In genomic region chr6:147475727-147476613, GRCm38 (mm10) we compare ENCODE assay signal across 8 mouse cellular contexts. TPM values are rescaled to one million over a fixed set of nuclear protein-coding genes. Genes with fewer than 3 reads are reported as not detected.
DNase-seq lines count a peak whose midpoint lies in the region; ATAC-seq and TF ChIP-seq lines count a peak whose summit lies in the region.

Gene Ccdc91 (plus strand): TSS chr6:147475828.

- no peaks in the 10 kb centered on the region for H3K9me3 ChIP-seq in E14TG2a.4 (ENCODE audit: low read length)
- H3K9me3 ChIP-seq in forebrain, embryonic 14.5 days (replicated peaks; ENCODE audit: control insufficient read depth, low read length) = no peaks in the 10 kb centered on the region
- H3K9me3 ChIP-seq in neural tube, embryonic 15.5 days (replicated peaks) = no peaks in the 10 kb centered on the region

- no peak for TF ChIP-seq CTCF in E14TG2a.4 (conservative IDR thresholded peaks at IDR 0.05; ENCODE audit: low read length)

- H3K4me1 ChIP-seq in E14TG2a.4 (replicated peaks; ENCODE audit: low read depth, low read length) = peaks cover 4% of the 10 kb centered on the region
- H3K4me1 ChIP-seq in forebrain, embryonic 14.5 days (ENCODE audit: control insufficient read depth, insufficient read depth, low read length) = peaks cover 6% of the 10 kb centered on the region
- peaks cover 15% of the 10 kb centered on the region for H3K4me1 ChIP-seq in neural tube, embryonic 15.5 days

- peak; percentile 96 for ATAC-seq in forebrain, embryonic 14.5 days
- peak; percentile 97 for ATAC-seq in neural tube, embryonic 15.5 days (ENCODE audit: low FRiP score)

- peak within 1 kb of the TSS; percentile 81 for H3K4me2 ChIP-seq in forebrain, embryonic 14.5 days (ENCODE audit: low read length)
- H3K4me2 ChIP-seq in neural tube, embryonic 15.5 days = peak within 1 kb of the TSS; percentile 81

- peak; percentile 90 for DNase-seq in cerebellum, adult 11 months
- peak; percentile 89 for DNase-seq in forebrain, embryonic 14.5 days (ENCODE audit: low spot score)
- DNase-seq in heart, postnatal 14 days = peak; percentile 90 to 95
- DNase-seq in layer of hippocampus, adult 11-12 months (ENCODE audit: low spot score) = peak; percentile 90
- peak; percentile 93 to 94 for DNase-seq in lung, adult 18-20 months
- peak; percentile 92 for DNase-seq in testis, postnatal 14 days (ENCODE audit: low spot score)

- intact Hi-C loops in heart, postnatal 14 days (cut with DNase I) = loop anchor here (10.0 kb wide), 1 partner anchor 339 kb away; no protein-coding TSS in a partner anchor

- WGBS in forebrain, embryonic 14.5 days = under 1% methylated on average over 78 of the region's 78 CpGs
- under 1% methylated on average over 78 of the region's 78 CpGs for WGBS in neural tube, embryonic 15.5 days

- peak within 1 kb of the TSS; percentile 81 for H3K9ac ChIP-seq in forebrain, embryonic 14.5 days (ENCODE audit: low read length)
- H3K9ac ChIP-seq in neural tube, embryonic 15.5 days (replicated peaks) = peak within 1 kb of the TSS; percentile 71

- peak within 1 kb of the TSS; percentile 84 for H3K4me3 ChIP-seq in E14TG2a.4 (replicated peaks; ENCODE audit: low read length)
- H3K4me3 ChIP-seq in forebrain, embryonic 14.5 days (ENCODE audit: low read depth, low read length) = peak within 1 kb of the TSS; percentile 68
- H3K4me3 ChIP-seq in neural tube, embryonic 15.5 days (replicated peaks) = peak within 1 kb of the TSS; percentile 66

- H3K27ac ChIP-seq in forebrain, embryonic 14.5 days (ENCODE audit: low read depth, low read length) = peak within 1 kb of the TSS; percentile 71
- H3K27ac ChIP-seq in neural tube, embryonic 15.5 days (replicated peaks) = peak within 1 kb of the TSS; percentile 83

- H3K27me3 ChIP-seq in E14TG2a.4 (ENCODE audit: insufficient read depth, low read length) = no peaks in the 10 kb centered on the region
- H3K27me3 ChIP-seq in forebrain, embryonic 14.5 days (replicated peaks; ENCODE audit: control insufficient read depth, insufficient read depth, low read length) = no peaks in the 10 kb centered on the region
- no peaks in the 10 kb centered on the region; the same call in 1 of the 2 replicates for H3K27me3 ChIP-seq in neural tube, embryonic 15.5 days (replicated peaks)

- no peaks in the 10 kb centered on the region for H3K36me3 ChIP-seq in E14TG2a.4 (ENCODE audit: insufficient read depth, low read length)
- H3K36me3 ChIP-seq in forebrain, embryonic 14.5 days (ENCODE audit: control insufficient read depth, insufficient read depth, low read length) = no peaks in the 10 kb centered on the region
- H3K36me3 ChIP-seq in neural tube, embryonic 15.5 days = no peaks in the 10 kb centered on the region

RNA-seq across cellular contexts. Expression of gene Ccdc91, which starts in this region (rescaled TPM):
- 33.7 and 36.0 TPM in 2 replicates for polyA plus RNA-seq in forebrain, embryonic 14.5 days (2014; fragmentation: Nextera tagmentation; extraction: Ambion mirVana)
- total RNA-seq in heart, postnatal 14 days (2021) = 10 to 100 TPM; 21.7 to 23.5 TPM
- 45.5 and 49.0 TPM in 2 replicates for polyA plus RNA-seq in neural tube, embryonic 15.5 days (2015; fragmentation: Nextera tagmentation; extraction: Ambion mirVana)

Comparison
In these comparisons a context has a peak if more than half of its experiments do, and no peak if none do; other contexts are left out.
1. Peak in every context shown above with its lines: DNase-seq, ATAC-seq, H3K4me3 ChIP-seq and H3K27ac ChIP-seq.